Mouse (Mus musculus) cortical plate, adult 2 months (tissue): Measurements from ENCODE around the gene Slain1.

ENCODE experiments used
- CTCF ChIP-seq: fragments of 200-500 bp; IDR thresholded peaks from 2 replicates; pipeline ENCODE4 v1.5.1; 2011; ENCODE audit warnings: mild to moderate bottlenecking, control low read depth, low read length; ENCODE audit not compliant: insufficient read depth; ENCODE audit errors: extremely low read depth
- POLR2A ChIP-seq: fragments of 200-500 bp; IDR thresholded peaks from 2 replicates; pipeline ENCODE4 v1.6.1; 2011; ENCODE audit warnings: mild to moderate bottlenecking, low read length, control low read depth; ENCODE audit not compliant: insufficient read depth; ENCODE audit errors: extremely low read depth

GRCm38 (mm10) chr14:103709261-103709660, 59.2 kb downstream of the Slain1 start:
- TF ChIP-seq CTCF (no peak), POLR2A (no peak)
